Mouse (Mus musculus) 3134 (cell line): ENCODE results near the gene Dand5.
A peak's percentile ranks its signal among the peaks of the same experiment; 100 is the strongest.

Experiments used
- DNase-seq: peaks from one replicate; pipeline ENCODE4 v3.0.0-alpha.2; 2011; ENCODE audit warnings: low spot score; ENCODE audit not compliant: insufficient read length; ENCODE audit errors: extremely low read depth

Gene Dand5

GRCm38 (mm10) chr8:84771941-84772378, 50.7 kb downstream of the Dand5 start:
- peak; percentile 70 for DNase-seq

- no peak for DNase-seq
These were observed 51.5 kb downstream of the Dand5 start for GRCm38 (mm10) chr8:84771000-84771687.

- no peak for DNase-seq
These were observed 52.3 kb downstream of the Dand5 start for GRCm38 (mm10) chr8:84770100-84770953.

GRCm38 (mm10) chr8:84769324-84769723, 53.3 kb downstream of the Dand5 start:
- DNase-seq = no peak

GRCm38 (mm10) chr8:84768343-84769095, 54.1 kb downstream of the Dand5 start:
- no peak for DNase-seq

GRCm38 (mm10) chr8:84767221-84767620, 55.4 kb downstream of the Dand5 start:
- DNase-seq = no peak

GRCm38 (mm10) chr8:84766422-84766821, 56.2 kb downstream of the Dand5 start:
- DNase-seq = no peak

- no peak for DNase-seq
These were observed 57.0 kb downstream of the Dand5 start for GRCm38 (mm10) chr8:84765629-84766028.
